ENCODE assay signal across 18 mouse cellular contexts in genomic region chr4:88213895-88214294, GRCm38 (mm10).
DNase-seq lines count a peak whose midpoint lies in the region; ATAC-seq and TF ChIP-seq lines count a peak whose summit lies in the region.
"Had no signal": no experiment of that assay in that cellular context is flagged by ENCODE, and none has a peak within 500 bp of the region (broad histone marks: within the 10 kb centered on the region; RNA-seq: fewer than 3 reads in every experiment).

No protein-coding gene starts in this region.

- ATAC-seq in lung, embryonic 14.5 days (ENCODE audit: insufficient read depth) = peak; percentile 90
- ATAC-seq: midbrain, embryonic 16.5 days had no signal

- H3K4me2 ChIP-seq in lung, embryonic 14.5 days = no peak overlapping the region
- H3K4me2 ChIP-seq: embryonic facial prominence, embryonic 13.5 days; forebrain, embryonic 12.5 days; hindbrain, embryonic 13.5 days; kidney, embryonic 15.5 days; liver, embryonic 11.5 days had no signal

- no peaks in the 10 kb centered on the region for H3K4me1 ChIP-seq in lung, embryonic 14.5 days (ENCODE audit: insufficient read depth)
- no peaks in the 10 kb centered on the region; the same call in 1 of the 2 replicates for H3K4me1 ChIP-seq in lung, adult 2 months (ENCODE audit: control insufficient read depth, insufficient read depth, low read length)
- H3K4me1 ChIP-seq: embryonic facial prominence, embryonic 13.5 days; kidney, embryonic 15.5 days had no signal

- TF ChIP-seq POLR2A in lung, adult 2 months (IDR thresholded peaks at IDR 0.05; ENCODE audit: borderline replicate concordance, extremely low read depth, low read depth, low read length) = no peak

- TF ChIP-seq CTCF in lung, embryonic 14.5 days (IDR thresholded peaks at IDR 0.05; ENCODE audit: low read depth) = no peak
- TF ChIP-seq CTCF in lung, adult 2 months (IDR thresholded peaks at IDR 0.05; ENCODE audit: insufficient read depth, low read length) = no peak

- H3K4me3 ChIP-seq in lung, embryonic 14.5 days (ENCODE audit: low read depth, low read length) = no peak overlapping the region
- no peak overlapping the region for H3K4me3 ChIP-seq in lung, adult 2 months (replicated peaks; ENCODE audit: extremely low read depth, low read depth, low read length)
- H3K4me3 ChIP-seq: embryonic facial prominence, embryonic 13.5 days; forebrain, embryonic 12.5 days; hindbrain, embryonic 13.5 days; kidney, embryonic 15.5 days had no signal

- WGBS in lung, embryonic 14.5 days = 59% methylated on average over 3 of the region's 3 CpGs
- 67% methylated on average over 3 of the region's 3 CpGs for WGBS in lung, adult 2 months

- H3K36me3 ChIP-seq in lung, embryonic 14.5 days (ENCODE audit: insufficient read depth) = no peaks in the 10 kb centered on the region
- H3K36me3 ChIP-seq: embryonic facial prominence, embryonic 13.5 days; forebrain, embryonic 12.5 days; hindbrain, embryonic 13.5 days; kidney, embryonic 15.5 days had no signal

- H3K9ac ChIP-seq in lung, embryonic 14.5 days = no peak overlapping the region
- H3K9ac ChIP-seq: embryonic facial prominence, embryonic 13.5 days; forebrain, embryonic 12.5 days; hindbrain, embryonic 13.5 days; kidney, embryonic 15.5 days had no signal

- H3K27ac ChIP-seq in lung, embryonic 14.5 days (ENCODE audit: low read depth) = no peak overlapping the region
- H3K27ac ChIP-seq: embryonic facial prominence, embryonic 13.5 days; forebrain, embryonic 12.5 days; hindbrain, embryonic 13.5 days; kidney, embryonic 15.5 days had no signal

- no peaks in the 10 kb centered on the region for H3K9me3 ChIP-seq in lung, embryonic 14.5 days (ENCODE audit: low read depth, low read length)
- H3K9me3 ChIP-seq: embryonic facial prominence, embryonic 13.5 days; forebrain, embryonic 12.5 days; hindbrain, embryonic 13.5 days; kidney, embryonic 15.5 days had no signal

- DNase-seq in lung, embryonic 14.5 days = peak; percentile 76
- no peak for DNase-seq in lung, adult 2 months
- DNase-seq in 3T3-L1 (ENCODE audit: low read depth, low spot score) (peak; percentile 97), NIH3T3 (ENCODE audit: low read depth) (peak; percentile 95)
- DNase-seq in fibroblast of lung, adult 2 months (ENCODE audit: low read depth) = peak; percentile 29
- no peak for DNase-seq in gastrocnemius, postnatal 25 days
- DNase-seq in frontal cortex, postnatal 10 days (ENCODE audit: low spot score in 2 of 2) = no peak
- DNase-seq: cerebellum, adult 2 months; gastrocnemius, postnatal 14 days; heart, postnatal 14 days; layer of hippocampus, postnatal 36 days; spleen, adult 18-20 months had no signal

- no peaks in the 10 kb centered on the region for H3K27me3 ChIP-seq in lung, embryonic 14.5 days (ENCODE audit: insufficient read depth, low read length)
- H3K27me3 ChIP-seq: embryonic facial prominence, embryonic 13.5 days; forebrain, embryonic 12.5 days; hindbrain, embryonic 13.5 days; kidney, embryonic 15.5 days had no signal

Comparison
In these comparisons a context has a peak if more than half of its experiments do, and no peak if none do; other contexts are left out.
1. DNase-seq: peak in lung, embryonic 14.5 days (single experiment), 3T3-L1 (single experiment), NIH3T3 (single experiment) and fibroblast of lung, adult 2 months (single experiment); none in lung, adult 2 months (single experiment), gastrocnemius, postnatal 25 days (single experiment) and frontal cortex, postnatal 10 days (0 of 2).